Mouse (Mus musculus) left cerebral cortex, postnatal 4 days (tissue): ENCODE measurements around the gene Tuba8. TPM values are rescaled to one million over a fixed set of nuclear protein-coding genes. Genes with fewer than 3 reads are reported as not detected.

Source experiments
- DNase-seq: peaks from one replicate; pipeline ENCODE4 v3.0.0-alpha.2; 2022
- intact Hi-C: fragments of 180-260 bp; cut with DNase I; formaldehyde crosslinking; loops from one replicate; pipeline ENCODE4 v1.15.1; 2025
- total RNA-seq, 2 experiments: library from RNA; stranded (reverse); gene quantifications; 2 replicates each; pipeline ENCODE4 v1.2.3; 2021

Gene Tuba8
- total RNA-seq, 2 experiments from 2014 or later = 0.40 to 0.82 TPM

DNA sequence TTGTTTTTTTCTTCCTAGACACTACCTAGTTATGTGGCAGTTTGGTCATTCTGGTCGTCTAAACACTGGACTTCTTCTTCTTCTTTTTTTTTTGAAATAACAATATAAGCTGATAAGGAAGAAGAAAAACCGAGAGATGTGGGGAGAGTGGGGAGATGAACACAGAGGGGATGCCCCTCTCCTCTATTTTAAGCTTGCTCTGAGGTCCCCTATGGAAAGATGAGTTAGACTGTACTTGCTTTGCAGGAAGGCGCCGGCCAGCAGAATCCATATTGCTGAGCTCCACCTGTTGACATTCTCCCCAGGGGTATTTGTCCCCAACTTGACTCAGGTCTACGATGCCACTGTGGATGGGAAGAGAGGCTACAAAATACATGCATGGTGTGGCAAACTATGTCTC is 13.6 kb downstream of the Tuba8 start:
- intact Hi-C loops = no loop called here
- DNase-seq = no peak

DNA sequence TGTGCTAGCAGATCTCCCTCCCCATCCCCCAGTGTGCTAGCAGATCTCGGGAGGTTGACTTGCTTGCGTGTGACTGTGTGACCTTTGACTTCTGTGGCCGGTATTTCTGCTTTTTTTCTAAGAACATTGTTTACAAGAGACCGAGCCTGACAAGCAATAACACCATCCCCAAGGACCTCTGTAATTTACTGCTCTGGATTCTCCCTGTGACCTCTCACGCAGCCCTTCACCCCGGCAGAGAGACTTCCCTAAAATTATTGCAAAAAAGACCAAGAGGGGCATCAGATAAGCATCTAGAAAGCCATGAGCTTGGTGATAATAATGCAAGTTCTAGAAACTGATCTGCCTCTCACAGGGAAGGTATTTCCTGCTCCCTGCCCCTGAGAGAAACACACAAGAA is 14.5 kb downstream of the Tuba8 start:
- DNase-seq = no peak
- intact Hi-C loops = no loop called here

DNA sequence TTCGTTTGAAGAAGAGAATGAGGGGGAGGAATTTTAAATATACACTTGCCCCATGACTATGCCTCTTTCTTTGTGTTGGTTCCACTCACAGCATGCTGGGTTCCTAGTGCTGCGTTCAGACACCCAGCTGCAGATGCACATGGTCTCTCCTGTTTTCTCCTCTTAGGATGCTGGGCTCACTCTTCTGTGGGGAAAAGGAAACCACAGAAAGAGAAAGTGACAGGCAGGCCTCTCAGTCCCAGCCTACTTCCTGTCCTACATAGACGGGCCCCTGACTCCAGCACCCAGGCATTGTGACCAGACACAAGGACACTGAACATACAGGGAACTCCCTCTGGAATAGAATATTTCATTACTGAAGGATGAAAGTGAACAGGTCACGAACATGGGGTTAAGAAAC is 15.5 kb downstream of the Tuba8 start:
- no peak for DNase-seq
- intact Hi-C loops = no loop called here

DNA sequence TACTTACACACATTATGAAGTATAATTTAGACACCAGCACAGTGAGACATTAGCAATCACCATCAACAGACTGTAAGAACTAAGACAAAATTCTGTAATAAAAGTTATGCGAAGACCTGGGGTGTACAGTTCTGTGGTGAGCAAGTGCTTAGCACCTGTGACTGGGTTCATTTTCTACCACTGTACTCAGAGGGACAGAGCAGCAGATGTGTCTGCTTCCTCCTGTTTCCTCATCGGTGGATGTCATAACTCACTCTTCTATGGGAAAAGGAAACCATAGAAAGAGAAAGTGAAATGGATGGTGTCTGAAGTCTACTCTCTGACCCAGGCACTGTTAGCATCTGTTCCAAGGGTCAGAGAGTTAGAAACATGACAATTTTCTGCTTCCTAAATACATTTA is 16.2 kb downstream of the Tuba8 start:
- no peak for DNase-seq
- intact Hi-C loops = no loop called here

- DNase-seq = no peak
- intact Hi-C loops = no loop called here
Observed at GRCm38 (mm10) chr6:121228421-121228820, 17.9 kb downstream of the Tuba8 start.

DNA sequence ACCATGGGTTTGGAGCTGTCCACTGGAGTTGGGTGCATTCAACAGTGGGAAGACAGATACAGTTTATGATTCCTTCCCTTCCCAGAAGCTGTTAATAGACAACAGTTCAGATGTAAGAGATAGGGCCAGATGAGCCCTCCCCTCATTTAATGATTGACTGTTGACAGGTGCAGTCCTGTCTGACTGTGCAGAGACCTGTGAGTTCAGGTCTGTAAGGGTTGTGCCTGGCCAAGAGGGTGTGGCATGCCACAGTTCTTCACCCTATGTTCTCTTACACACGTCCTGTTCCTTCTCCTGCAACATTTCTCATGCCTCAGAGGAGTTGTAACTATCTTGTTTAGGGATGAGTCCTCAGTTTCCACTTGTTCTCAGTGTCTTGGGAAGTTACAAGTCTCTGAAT is 22.2 kb downstream of the Tuba8 start:
- intact Hi-C loops = no loop called here
- DNase-seq = no peak

GRCm38 (mm10) chr6:121236386-121236785 is 25.9 kb downstream of the Tuba8 start:
- no peak for DNase-seq
- intact Hi-C loops = no loop called here

DNA sequence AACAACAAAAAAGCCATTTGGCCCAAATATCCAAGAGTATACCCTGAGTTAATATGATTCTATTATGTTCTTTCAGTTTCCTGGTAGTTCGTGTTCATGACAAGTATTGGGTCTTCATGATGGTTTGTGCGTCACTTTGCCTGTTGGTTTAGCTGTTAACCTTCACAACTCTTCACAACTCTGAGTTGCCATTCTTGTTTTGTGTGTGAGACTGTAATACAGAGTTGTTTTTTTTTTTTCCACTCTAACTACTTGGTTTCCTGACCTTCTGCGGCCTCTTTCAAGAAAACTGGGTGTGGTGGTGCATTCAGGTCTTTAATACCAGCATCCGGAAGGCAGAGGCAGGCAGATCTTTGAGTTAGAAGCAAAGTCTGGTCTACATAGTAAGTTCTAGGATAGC is 27.7 kb downstream of the Tuba8 start:
- intact Hi-C loops = no loop called here
- DNase-seq = no peak

DNA sequence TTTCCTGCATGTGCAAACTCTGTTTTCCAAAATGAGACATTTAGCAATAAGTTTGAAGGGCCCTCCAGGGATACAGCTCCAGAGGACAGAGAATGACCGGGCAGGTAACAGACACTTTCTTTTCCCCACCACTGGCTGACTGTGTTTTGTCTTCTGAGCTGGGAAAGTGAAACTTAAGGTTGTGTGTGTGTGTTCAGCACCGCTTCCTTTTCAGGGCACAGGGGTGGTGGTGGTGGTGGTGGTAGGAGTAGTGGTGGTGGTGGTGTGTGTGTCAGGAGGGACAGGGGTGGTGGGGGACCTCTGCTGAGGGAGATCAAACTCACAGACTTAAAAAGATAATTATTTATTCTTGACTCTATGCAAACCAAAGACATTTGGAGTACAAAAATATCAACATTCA is 31.3 kb downstream of the Tuba8 start:
- DNase-seq = no peak
- intact Hi-C loops = no loop called here

DNA sequence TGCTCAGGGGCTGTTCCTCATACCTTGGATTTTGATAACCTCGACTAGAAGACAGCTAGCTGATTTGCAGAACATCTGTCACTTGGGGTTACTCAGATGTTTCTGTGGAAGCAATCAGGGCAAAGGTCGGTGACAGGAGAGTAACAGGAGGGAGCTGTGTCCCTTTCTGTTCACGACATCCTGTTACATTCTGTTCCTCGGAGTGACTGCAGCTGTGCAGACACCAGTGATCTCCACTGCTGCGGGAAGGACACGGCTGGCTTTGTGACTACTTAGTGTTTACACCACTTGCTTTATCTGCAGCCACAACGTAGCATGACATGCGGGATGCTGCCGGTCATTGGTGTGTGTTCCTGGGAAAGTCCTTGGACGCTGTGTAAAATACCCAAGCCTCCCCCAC is 32.7 kb downstream of the Tuba8 start:
- DNase-seq = no peak
- intact Hi-C loops = no loop called here

DNA sequence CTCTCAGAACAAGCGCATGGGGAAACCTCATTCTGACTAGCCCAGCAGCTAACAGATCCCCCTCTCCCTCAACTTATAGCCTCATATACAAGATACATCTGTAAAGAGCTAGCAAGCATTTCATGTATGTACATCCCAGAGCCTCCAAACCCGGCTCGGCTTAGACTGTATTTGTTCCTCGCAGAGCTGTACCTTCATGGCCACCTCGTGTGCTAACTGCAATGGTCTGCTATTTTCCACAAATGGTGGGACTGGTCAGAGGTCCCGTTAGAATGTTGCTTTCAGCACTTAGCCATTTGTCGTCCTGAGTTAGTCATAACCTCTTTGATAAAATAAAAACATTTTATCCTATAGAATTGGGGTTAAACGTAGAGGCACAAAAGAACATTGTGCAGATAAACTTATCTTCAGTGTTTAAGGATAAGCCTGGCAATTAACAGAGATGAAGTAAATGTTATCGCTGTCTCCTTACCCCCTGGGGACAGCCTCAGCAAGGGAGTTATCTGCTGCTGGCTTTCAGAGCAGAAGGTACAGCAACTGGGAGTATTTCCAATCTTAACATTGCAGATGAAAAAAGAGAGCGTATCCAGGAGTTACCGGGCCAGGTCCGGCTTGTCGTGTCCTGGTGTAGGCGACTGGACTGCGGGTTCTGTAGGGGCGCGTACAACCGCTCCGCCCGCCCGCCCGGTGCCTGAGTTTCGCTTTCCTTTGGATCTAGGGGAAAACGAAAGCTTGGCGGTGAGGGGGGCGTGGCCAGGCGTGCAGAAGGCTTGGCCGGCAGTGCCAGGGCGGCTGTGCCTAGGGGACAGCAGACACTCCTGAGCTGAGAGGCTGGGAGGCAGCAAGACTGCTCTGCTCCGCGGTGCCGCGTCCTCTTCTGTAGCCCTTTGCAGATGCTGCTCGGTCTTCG is 34.9 kb downstream of the Tuba8 start, which contains the start of gene Usp18:
Gene Usp18, plus strand, starts transcription at position 780 of the 910 bp plus-strand sequence.
- intact Hi-C loops = no loop called here

GRCm38 (mm10) chr6:121246037-121246361 is 35.5 kb downstream of the Tuba8 start:
- DNase-seq = no peak
- intact Hi-C loops = no loop called here

More for the DNA sequence above, 34.9 kb downstream of the Tuba8 start, which contains the start of gene Usp18:
- peak; percentile 87 for DNase-seq

DNA sequence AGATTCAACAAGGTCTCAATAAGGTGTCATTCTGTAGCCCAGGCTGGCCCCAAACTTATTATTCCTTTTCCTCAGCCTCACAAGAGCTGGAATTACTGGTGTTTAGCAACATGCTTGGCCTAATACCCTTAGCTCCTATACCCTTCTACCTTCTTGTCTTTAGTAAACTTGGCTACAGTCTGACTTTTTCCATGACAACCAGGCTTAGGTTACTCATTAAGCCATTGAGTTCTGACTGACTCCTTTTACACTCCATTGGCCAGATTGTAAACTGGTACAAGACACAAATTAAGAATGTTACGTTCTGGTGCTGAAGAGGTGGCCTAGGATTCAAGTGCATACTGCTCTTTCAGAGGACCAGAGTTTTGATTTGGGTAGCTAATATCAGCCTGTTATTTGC is 39.9 kb downstream of the Tuba8 start:
- intact Hi-C loops = no loop called here
- no peak for DNase-seq

DNA sequence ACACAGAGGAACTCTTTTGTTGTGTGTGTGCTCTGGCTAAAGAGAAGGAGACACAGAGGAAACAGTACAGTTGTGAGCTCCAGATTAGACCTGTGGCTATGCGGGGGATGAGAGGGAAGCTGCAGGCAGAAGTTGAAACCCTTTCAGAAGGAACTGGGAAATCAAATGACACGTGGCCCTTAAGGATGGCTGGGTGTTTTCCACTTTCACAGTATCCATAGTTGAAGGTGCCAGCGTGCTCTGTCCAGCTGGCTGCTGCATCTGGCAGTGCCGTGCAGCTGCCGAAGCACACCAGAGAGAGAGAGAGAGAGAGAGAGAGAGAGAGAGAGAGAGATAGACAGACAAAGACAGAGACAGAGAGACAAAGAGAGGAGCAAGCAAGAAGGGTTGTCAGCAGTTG is 40.8 kb downstream of the Tuba8 start:
- no peak for DNase-seq
- intact Hi-C loops = no loop called here

DNA sequence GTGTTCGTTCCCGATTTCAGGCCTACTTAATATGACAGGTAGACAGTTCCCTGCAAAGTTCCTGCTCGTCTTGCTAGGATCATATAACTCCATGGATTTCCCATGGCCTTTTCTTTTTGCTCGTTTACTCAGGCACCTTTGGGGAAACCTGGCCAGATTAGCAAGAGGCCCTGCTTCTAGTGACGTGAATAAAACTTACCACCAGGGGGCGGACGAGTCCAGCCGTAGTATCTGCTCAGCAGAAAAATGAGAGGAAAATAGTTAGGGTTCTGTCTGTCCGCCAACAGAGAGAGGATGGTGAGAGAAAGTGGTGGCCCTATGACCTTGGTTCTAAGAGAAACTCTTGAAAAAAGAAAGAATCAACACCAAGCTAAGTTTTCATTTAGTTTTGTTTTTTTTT is 50.1 kb downstream of the Tuba8 start:
- intact Hi-C loops = no loop called here
- peak; percentile 74 for DNase-seq

DNA sequence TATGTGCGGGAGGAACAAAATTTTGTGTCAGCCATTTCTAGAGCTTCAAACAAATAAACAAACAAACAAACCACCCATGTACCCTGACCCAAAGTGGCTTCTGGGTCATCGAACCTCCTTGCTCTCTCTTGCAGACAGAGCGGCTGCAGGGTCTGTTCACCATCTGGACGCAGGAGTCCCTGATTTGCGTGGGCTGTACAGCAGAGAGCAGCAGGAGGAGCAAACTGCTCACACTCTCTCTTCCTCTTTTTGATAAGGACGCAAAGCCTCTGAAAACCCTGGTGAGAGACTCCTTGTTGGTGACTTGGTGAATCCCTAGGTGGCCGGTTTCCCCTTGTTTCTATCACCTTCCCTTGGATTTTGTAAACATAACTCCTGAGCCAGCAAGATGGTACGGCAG is 50.7 kb downstream of the Tuba8 start:
- DNase-seq = no peak
- intact Hi-C loops = no loop called here

- intact Hi-C loops = no loop called here
- DNase-seq = no peak
Observed at GRCm38 (mm10) chr6:121262004-121262403, 51.5 kb downstream of the Tuba8 start.

DNA sequence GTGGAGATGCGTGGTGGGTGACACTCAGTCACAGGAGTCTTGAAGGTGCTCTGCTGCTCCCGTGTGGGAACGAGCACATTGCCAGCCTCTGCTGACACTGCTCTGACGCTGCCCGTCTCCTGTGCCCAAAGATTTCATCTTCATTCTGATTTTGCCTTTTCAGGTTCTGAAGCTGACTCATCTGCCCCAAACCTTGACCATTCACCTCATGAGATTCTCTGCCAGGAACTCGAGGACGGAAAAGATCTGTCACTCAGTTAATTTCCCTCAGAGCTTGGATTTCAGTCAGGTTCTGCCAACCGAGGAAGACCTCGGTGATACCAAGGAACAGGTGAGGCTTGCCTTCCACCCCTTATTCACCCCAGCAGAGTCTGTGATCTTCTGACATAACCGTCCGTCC is 52.0 kb downstream of the Tuba8 start:
- intact Hi-C loops = no loop called here

GRCm38 (mm10) chr6:121270156-121270555 is 59.7 kb downstream of the Tuba8 start:
- intact Hi-C loops = no loop called here
- DNase-seq = no peak

More for the DNA sequence above, 52.0 kb downstream of the Tuba8 start:
- DNase-seq = no peak

DNA sequence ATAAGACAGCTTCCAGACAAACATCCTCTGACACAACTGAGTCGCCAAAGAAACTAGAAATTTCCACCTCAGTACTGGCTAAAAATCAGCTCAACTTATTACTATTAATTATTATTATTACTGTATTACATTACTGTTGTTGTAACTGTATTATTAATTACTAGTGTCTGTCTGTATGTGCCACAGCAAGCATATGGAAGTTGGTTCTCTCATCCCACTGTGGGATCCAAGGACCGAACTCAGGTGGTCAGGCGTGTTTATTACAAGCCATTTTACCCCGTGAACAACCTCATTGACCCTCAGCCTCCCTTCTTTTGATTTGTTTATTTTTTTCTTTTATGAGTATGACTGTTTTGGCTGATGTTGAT is 61.2 kb downstream of the Tuba8 start:
- DNase-seq = no peak
- intact Hi-C loops = loop anchor here (2.0 kb wide), 1 partner anchor 261 kb away; no protein-coding TSS in a partner anchor

DNA sequence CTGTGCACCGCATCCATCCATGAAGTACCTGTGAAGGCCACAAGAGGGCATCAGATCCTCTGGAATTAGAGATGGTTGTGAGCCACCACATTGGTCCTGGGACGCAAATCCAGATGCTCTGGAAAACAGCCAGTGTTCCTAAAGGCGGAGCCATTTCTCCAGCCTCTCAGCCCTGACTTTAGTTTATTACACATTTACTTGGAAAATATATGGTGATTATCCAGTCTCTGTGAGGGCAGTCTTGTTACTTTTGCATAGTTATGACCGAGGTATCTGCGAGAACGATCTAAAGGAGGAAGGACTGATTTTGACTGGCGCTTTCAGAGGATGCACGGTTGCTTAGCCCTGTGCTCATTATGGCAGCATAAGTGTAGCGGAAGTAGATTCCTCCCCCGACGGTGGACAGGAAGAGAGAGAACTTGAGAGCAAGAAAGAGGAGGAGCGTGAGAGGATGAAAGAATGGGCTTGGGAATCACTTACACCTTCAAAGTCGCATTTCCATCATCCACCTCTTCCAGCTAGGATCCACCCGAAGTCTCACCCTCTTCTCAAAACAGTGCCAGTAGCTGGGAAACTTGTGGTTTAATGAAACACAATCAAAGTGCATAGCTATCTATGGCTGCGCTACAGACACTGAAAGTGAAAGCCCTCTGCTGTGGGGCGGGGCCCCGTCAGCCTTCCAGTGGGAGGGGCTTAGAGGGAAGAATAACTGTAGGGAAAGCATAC is 61.7 kb downstream of the Tuba8 start:
- intact Hi-C loops = loop anchor here (2.0 kb wide), 1 partner anchor 261 kb away; no protein-coding TSS in a partner anchor
- DNase-seq = peak; percentile 72

DNA sequence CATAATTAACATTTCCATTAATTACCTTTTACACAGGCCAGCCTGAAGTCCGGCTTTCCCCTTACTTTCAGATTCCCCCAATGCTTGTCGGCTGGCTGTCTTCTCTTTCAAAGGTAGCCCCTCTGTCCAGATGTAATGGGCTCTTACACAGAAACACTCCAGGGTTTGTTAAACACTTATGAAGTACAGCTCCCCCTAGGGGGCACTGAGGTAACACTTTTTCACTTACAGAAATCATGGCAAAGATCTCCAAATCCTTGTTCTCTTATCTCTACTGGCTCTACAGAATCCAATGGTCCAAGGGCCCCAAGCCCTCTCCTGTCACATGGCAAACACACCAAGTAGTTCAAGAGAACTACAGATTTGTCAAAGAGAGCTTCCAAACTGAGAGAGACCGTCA is 63.9 kb downstream of the Tuba8 start:
- DNase-seq = peak; percentile 11
- intact Hi-C loops = no loop called here
